Mouse (Mus musculus) heart, embryonic 15.5 days (tissue): ENCODE data around the gene Srrd. TPM values are rescaled to one million over a fixed set of nuclear protein-coding genes. Genes with fewer than 3 reads are reported as not detected.

Source experiments
- ATAC-seq: fragments of 200-750 bp; cut with Nextera tagmentation; replicated peaks from 2 replicates; pipeline ENCODE4 v1.8.0; 2017; ENCODE audit warnings: low read depth, moderate TSS enrichment; ENCODE audit not compliant: insufficient number of reproducible peaks, insufficient read depth, low FRiP score
- H3K27ac ChIP-seq: fragments of 300-500 bp; sonication (generic); 2 replicates; pipeline ENCODE4 v1.5.1; 2015; ENCODE audit warnings: mild to moderate bottlenecking, inconsistent platforms
- H3K27me3 ChIP-seq: fragments of 300-500 bp; sonication (generic); 2 replicates; pipeline ENCODE4 v1.6.1; 2015; ENCODE audit warnings: inconsistent platforms
- H3K36me3 ChIP-seq: fragments of 300-500 bp; sonication (generic); 2 replicates; pipeline ENCODE4 v1.6.1; 2015; ENCODE audit warnings: mild to moderate bottlenecking, inconsistent platforms
- H3K4me1 ChIP-seq: fragments of 300-500 bp; sonication (generic); replicated peaks from 2 replicates; pipeline ENCODE4 v1.6.1; 2015; ENCODE audit warnings: inconsistent platforms
- H3K4me2 ChIP-seq: fragments of 300-500 bp; sonication (generic); 2 replicates; pipeline ENCODE4 v1.6.1; 2015; ENCODE audit warnings: inconsistent platforms, mild to moderate bottlenecking, moderate library complexity
- H3K4me3 ChIP-seq: fragments of 300-500 bp; sonication (generic); 2 replicates; pipeline ENCODE4 v1.5.1; 2015; ENCODE audit warnings: mild to moderate bottlenecking, inconsistent platforms
- H3K9ac ChIP-seq: fragments of 300-500 bp; sonication (generic); 2 replicates; pipeline ENCODE4 v1.6.1; 2015; ENCODE audit warnings: mild to moderate bottlenecking, inconsistent platforms
- H3K9me3 ChIP-seq: fragments of 300-500 bp; sonication (generic); replicated peaks from 2 replicates; pipeline ENCODE4 v1.6.1; 2016; ENCODE audit warnings: inconsistent platforms
- WGBS: fragments of 180-500 bp; shearing (Covaris S2); methylation state at CpG from one replicate; pipeline ENCODE4 v1.1.7; 2015; ENCODE audit warnings: mixed read lengths; 5-methylcytosine and 5-hydroxymethylcytosine counted together
- polyA plus RNA-seq: library from polyadenylated mRNA; unstranded; fragments of >200 nt; fragmentation: Nextera tagmentation; extraction: Ambion mirVana; gene quantifications from 2 replicates; pipeline ENCODE4 v1.2.1, GENCODE M21; 2015

The Srrd gene
- polyA plus RNA-seq, 1 experiment from 2014 or later, result 20.7 TPM

- Histone ChIP-seq H3K27me3 (no peaks in the 10 kb centered on the region), H3K36me3 (peaks cover 39% of the 10 kb centered on the region), H3K4me1 (peaks cover 4% of the 10 kb centered on the region), H3K4me2 (no peak overlapping the region), H3K9ac (no peak overlapping the region), H3K9me3 (no peaks in the 10 kb centered on the region), H3K4me3 (no peak overlapping the region), H3K27ac (no peak overlapping the region)
- ATAC-seq, result no peak
- WGBS, result 64% methylated on average over 11 of the region's 11 CpGs
Measured at GRCm38 (mm10) chr5:112313222-112313885, 29.5 kb downstream of the Srrd start.

DNA sequence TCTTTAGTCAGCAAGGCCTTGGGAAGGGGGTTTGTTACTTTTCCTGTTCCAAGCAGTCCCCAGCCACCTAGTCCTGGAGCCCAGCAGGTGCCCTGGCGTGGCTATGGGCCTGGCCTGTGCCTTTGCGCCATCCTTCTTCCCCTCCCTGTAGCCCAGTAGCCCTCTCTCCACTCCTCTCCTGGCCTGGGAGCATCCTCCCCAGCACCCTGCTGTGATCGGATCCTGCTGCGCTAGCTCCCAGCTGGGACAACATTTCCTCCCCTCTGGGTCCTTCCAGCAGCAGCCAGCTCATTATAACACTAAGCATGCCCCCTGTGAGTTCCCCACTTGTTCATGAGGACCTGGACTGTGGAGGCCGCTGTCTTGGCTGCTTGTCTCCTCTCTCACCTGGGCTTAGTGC is 37.0 kb downstream of the Srrd start:
- Histone ChIP-seq H3K27ac (no peak overlapping the region), H3K4me2 (no peak overlapping the region), H3K4me1 (peaks cover 8% of the 10 kb centered on the region), H3K27me3 (no peaks in the 10 kb centered on the region), H3K36me3 (peaks cover 27% of the 10 kb centered on the region), H3K4me3 (no peak overlapping the region), H3K9me3 (no peaks in the 10 kb centered on the region), H3K9ac (no peak overlapping the region)
- 89% methylated on average over 5 of the region's 5 CpGs for WGBS
- ATAC-seq, result no peak

DNA sequence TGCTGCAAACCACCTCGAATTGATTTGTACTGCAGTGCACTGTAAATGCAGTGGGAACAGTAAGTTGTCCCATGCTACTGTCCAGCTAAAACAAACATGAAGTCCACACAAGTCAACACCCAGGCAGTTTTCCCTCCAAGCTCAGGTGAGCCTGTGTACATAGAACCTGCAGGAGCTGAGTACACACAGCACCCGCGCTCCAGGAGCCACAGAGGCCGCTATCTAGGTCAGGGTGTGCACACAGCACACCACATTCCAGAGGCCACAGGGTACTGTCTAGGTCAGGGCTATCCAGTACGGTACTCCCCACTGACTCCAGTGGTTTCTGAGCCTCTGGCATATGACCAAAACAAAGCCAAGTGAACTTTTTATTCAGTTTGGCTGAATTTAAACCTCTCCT is 40.5 kb downstream of the Srrd start:
- no peak overlapping the region for H3K4me2 ChIP-seq
- peaks cover 3% of the 10 kb centered on the region; the same call in 1 of the 2 replicates for H3K36me3 ChIP-seq
- ATAC-seq, result no peak
- no peak overlapping the region for H3K27ac ChIP-seq
- 68% methylated on average over 5 of the region's 5 CpGs for WGBS
- H3K27me3 ChIP-seq, result no peaks in the 10 kb centered on the region
- peaks cover 38% of the 10 kb centered on the region for H3K4me1 ChIP-seq
- H3K9ac ChIP-seq, result no peak overlapping the region
- H3K9me3 ChIP-seq, result no peaks in the 10 kb centered on the region
- H3K4me3 ChIP-seq, result no peak overlapping the region

GRCm38 (mm10) chr5:112301694-112302093 is 41.1 kb downstream of the Srrd start:
- no peak overlapping the region for H3K4me2 ChIP-seq
- H3K4me3 ChIP-seq, result no peak overlapping the region
- WGBS, result 82% methylated on average over 4 of the region's 4 CpGs
- H3K27me3 ChIP-seq, result no peaks in the 10 kb centered on the region
- H3K4me1 ChIP-seq, result peaks cover 44% of the 10 kb centered on the region
- no peak for ATAC-seq
- no peak overlapping the region for H3K9ac ChIP-seq
- H3K36me3 ChIP-seq, result no peaks in the 10 kb centered on the region
- no peak overlapping the region for H3K27ac ChIP-seq
- H3K9me3 ChIP-seq, result no peaks in the 10 kb centered on the region

- H3K9ac ChIP-seq, result no peak overlapping the region
- ATAC-seq, result no peak
- no peaks in the 10 kb centered on the region for H3K36me3 ChIP-seq
- H3K4me1 ChIP-seq, result peaks cover 51% of the 10 kb centered on the region
- no peak overlapping the region for H3K4me2 ChIP-seq
- 80% methylated on average over 6 of the region's 6 CpGs for WGBS
- no peaks in the 10 kb centered on the region for H3K9me3 ChIP-seq
- H3K27ac ChIP-seq, result no peak overlapping the region
- no peaks in the 10 kb centered on the region for H3K27me3 ChIP-seq
- H3K4me3 ChIP-seq, result no peak overlapping the region
Measured at GRCm38 (mm10) chr5:112300721-112301308, 42.0 kb downstream of the Srrd start.

- no peaks in the 10 kb centered on the region for H3K9me3 ChIP-seq
- no peak for ATAC-seq
- no peaks in the 10 kb centered on the region for H3K27me3 ChIP-seq
- no peaks in the 10 kb centered on the region for H3K36me3 ChIP-seq
- H3K4me1 ChIP-seq, result peaks cover 58% of the 10 kb centered on the region
- no peak overlapping the region for H3K4me3 ChIP-seq
- H3K27ac ChIP-seq, result no peak overlapping the region
- no peak overlapping the region for H3K9ac ChIP-seq
- WGBS, result 84% methylated on average over 2 of the region's 2 CpGs
- H3K4me2 ChIP-seq, result no peak overlapping the region
Measured at GRCm38 (mm10) chr5:112300112-112300511, 42.7 kb downstream of the Srrd start.

DNA sequence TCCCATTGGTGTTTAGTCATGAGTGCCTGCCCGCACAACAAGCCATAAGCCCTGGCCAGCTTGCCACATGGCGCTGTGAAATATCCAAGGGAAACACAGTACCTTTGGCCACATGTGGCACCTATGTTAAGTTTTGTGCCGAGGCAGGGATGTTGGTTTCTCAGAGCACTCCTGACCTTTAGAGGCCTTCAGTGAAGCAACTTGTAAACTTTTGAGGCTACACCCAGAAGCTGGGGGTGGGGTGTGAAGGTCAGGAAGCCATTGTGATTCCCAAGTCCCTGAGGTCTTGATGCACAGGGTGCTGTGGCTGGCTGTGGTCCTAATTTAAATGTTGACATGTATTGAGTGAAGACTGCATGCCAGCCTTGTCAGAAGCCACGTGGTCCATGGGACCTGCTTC is 43.4 kb downstream of the Srrd start:
- H3K4me3 ChIP-seq, result no peak overlapping the region

DNA sequence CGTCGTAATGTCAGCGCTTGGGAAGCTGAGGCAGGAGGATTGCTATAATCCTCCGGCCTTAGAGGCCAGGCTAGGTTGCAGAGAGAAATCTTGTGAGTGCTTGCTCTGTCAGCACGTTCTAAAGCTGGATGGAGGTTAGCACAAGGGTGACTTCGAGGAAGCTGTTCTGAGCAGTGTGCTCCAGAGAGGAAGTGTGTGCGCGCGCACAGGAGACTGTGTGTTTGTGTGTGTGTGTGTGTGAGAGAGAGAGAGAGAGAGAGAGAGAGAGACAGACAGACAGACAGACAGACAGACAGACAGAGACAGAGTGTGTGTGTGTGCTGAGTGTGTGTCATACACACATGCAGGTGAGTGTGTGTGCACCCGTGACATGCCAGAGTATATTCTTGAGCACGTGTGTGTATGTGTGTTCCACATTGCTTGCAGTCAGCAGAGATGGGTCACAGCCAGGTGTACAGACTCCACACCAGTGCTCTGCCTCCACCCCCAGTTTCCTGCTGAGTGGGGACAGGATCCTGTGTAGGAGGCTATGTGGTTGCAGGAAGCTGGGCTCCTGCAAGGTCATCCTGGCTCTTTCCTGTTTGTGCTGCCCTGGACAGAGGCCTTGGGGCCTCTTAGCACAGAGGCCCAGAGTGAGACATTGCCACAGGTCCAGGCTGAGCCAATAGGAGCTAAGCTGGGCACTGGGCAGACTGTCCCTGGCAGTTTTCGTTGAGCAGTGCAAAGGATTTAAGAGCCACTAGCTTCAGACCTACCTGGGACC is 44.4 kb downstream of the Srrd start:
- Histone ChIP-seq H3K4me2 (no peak overlapping the region), H3K9ac (no peak overlapping the region), H3K4me1 (peaks cover 68% of the 10 kb centered on the region), H3K9me3 (no peaks in the 10 kb centered on the region), H3K27me3 (no peaks in the 10 kb centered on the region), H3K4me3 (no peak overlapping the region), H3K36me3 (no peaks in the 10 kb centered on the region), H3K27ac (peak overlapping the region; percentile 72)
- peak; percentile 63; the same call in 1 of the 2 replicates for ATAC-seq
- 68% methylated on average over 12 of the region's 12 CpGs for WGBS

More for the DNA sequence above, 43.4 kb downstream of the Srrd start:
- Histone ChIP-seq H3K27me3 (no peaks in the 10 kb centered on the region), H3K9ac (no peak overlapping the region), H3K27ac (peak overlapping the region; percentile 72), H3K36me3 (no peaks in the 10 kb centered on the region), H3K4me2 (no peak overlapping the region), H3K4me1 (peaks cover 65% of the 10 kb centered on the region), H3K9me3 (no peaks in the 10 kb centered on the region)
- 81% methylated on average over 4 of the region's 4 CpGs for WGBS
- no peak for ATAC-seq

DNA sequence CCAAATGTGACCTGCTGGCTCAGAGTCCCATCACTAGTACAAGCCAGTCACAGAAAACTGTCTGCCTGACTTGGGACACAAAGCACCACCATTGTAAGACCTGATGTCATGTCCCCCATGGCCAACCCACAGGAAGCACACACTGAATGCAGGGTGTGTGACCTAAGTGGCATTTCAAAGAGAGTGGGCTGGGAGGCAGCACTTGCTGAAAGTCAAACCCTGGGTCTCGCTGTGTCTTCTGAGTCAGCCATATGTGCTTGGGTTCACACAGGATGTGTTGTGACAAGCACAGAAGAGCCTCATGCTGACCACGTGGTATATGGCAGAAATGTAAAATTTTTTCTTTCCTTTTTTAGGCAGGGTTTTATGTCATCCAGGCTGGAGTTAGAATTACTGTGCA is 45.6 kb downstream of the Srrd start:
- Histone ChIP-seq H3K36me3 (no peaks in the 10 kb centered on the region), H3K27ac (peak overlapping the region; percentile 72), H3K27me3 (no peaks in the 10 kb centered on the region), H3K4me3 (no peak overlapping the region), H3K9me3 (no peaks in the 10 kb centered on the region), H3K4me1 (peaks cover 73% of the 10 kb centered on the region), H3K4me2 (no peak overlapping the region), H3K9ac (no peak overlapping the region)
- ATAC-seq, result no peak
- WGBS, result 52% methylated on average over 2 of the region's 2 CpGs

GRCm38 (mm10) chr5:112296404-112297181 is 46.2 kb downstream of the Srrd start:
- H3K4me2 ChIP-seq, result no peak overlapping the region
- H3K27ac ChIP-seq, result peak overlapping the region; percentile 72
- peaks cover 73% of the 10 kb centered on the region for H3K4me1 ChIP-seq
- H3K27me3 ChIP-seq, result no peaks in the 10 kb centered on the region
- WGBS, result 33% methylated on average over 6 of the region's 6 CpGs
- H3K36me3 ChIP-seq, result no peaks in the 10 kb centered on the region
- H3K9ac ChIP-seq, result no peak overlapping the region
- H3K4me3 ChIP-seq, result no peak overlapping the region
- no peaks in the 10 kb centered on the region for H3K9me3 ChIP-seq
- ATAC-seq, result no peak

DNA sequence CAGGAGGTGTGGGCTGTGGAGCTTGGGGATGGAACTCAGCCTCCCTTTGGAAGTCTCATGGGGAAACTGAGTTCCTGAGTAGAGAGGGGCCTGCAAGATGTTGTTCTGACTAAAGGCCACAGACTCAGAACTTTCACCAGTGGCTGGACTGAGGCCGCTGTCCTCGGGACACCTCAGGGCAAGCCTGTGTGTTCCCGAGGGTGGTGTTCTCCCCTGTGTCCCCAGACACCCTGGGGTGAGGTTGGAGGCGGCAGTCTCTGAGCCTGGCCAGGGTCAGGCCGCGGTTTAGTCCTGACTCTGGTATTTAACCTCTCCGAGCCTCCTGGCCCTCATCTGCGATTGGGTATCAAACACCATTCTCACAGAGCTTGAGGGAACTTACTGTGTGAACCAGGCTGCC is 47.3 kb downstream of the Srrd start:
- no peaks in the 10 kb centered on the region for H3K9me3 ChIP-seq
- H3K27me3 ChIP-seq, result no peaks in the 10 kb centered on the region
- no peak for ATAC-seq
- H3K4me1 ChIP-seq, result peaks cover 74% of the 10 kb centered on the region
- no peaks in the 10 kb centered on the region for H3K36me3 ChIP-seq
- no peak overlapping the region for H3K9ac ChIP-seq
- WGBS, result 70% methylated on average over 8 of the region's 8 CpGs
- 0 out of 2 replicates have a peak overlapping the region, but pooled peaks have one; percentile 3 for H3K27ac ChIP-seq
- no peak overlapping the region for H3K4me2 ChIP-seq
- no peak overlapping the region for H3K4me3 ChIP-seq
